Mouse (Mus musculus): Measurements from ENCODE around the gene Rsph9. TPM values are rescaled to one million over a fixed set of nuclear protein-coding genes. Genes with fewer than 3 reads are reported as not detected.

Gene Rsph9
- 30.2 and 32.9 TPM in 2 replicates for polyA plus RNA-seq (2012; rRNA removed)

GRCm38 (mm10) chr17:46143578-46144423 lies at the start of gene Rsph9:
Rsph9 (minus strand) TSS chr17:46144216.

GRCm38 (mm10) chr17:46160686-46161085 lies 16.7 kb upstream of the Rsph9 start, which contains the start of gene Gtpbp2:
Gtpbp2 (plus strand) TSS chr17:46161032.

DNA sequence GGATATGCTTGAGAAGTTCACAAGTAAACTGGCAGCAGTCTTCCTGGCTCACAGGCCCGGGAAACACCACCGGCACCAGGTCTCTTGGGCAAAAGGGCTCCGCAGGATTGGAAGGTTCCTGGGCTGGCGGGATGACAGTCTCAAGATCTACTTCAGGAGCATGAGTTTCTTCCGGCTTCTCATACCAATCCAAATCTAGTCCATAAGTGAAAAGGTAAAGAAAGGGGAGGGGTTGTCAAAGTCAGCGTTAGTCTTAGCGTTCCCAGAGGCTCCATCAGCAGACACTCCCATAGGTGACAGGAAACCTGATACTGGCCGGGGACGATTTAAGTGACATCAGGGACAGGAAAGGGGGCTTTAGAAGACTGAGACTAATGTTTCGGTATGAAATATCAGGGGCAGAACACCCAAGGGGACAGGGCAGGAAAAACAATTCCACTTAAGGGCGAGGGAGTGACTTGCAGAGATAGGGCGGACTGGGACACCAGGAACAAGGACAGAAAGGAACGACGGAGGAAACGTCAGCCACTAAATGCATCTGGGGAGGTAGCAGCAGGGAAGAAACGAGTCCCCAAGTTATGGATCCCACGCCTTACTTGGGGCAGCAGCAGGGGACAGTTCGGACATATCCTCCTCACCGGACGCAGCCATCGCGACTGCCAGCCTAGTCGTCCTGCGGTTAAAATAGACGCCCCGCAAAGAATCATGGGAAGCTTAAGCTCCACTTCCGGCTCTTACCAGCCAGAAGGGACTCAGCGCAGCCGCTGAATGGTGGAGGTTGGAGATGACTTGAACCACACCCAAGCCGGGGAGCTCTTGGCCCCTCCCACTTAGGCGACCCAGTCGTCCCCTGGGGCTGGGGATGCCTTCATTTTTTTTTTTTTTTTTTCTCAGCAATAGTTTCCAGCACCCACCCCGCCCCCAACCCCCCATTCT lies 9.1 kb upstream of the Rsph9 start, which contains the start of gene Mad2l1bp:
Mad2l1bp (minus strand) TSS at position 707 of the 936 bp plus-strand sequence.

DNA sequence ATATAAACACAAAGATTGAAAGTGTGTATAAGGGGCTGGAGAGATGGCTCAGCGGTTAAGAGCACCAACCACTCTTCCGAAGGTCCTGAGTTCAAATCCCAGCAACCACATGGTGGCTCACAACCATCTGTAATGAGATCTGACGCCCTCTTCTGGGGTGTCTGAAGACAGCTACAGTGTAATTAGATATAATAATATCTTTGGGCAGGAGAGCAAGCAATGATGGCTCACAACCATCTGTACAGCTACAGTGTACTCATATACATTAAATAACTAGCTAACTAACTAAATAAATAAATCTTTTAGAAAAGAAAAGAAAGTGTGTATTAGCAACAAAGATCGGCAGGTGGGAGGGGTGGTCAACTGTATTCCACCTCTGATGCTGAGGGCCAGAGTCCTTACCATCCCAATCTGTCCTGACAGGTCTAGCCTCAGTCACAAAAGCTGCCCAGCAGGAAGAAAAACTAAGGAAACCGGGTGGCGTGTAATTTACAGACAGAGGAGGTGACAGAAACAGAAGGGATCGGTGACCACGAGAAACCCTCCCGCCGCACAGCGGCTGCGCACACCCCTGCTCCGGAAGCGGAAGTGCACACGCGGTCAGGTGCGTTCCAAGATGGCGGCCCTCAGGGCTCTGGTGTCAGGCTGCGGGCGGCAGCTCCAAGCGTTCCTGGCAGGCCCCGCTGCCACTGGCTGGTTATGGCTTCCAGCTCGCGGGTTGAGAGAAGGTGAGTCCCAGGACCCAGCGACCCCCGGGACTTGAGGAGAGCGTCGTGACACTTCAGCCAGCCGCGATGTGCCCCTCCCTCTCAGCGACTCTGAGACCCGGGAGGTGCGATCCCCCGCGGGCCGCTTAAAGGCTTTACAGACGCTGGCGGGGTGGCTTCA lies 33.4 kb downstream of the Rsph9 start, which contains the start of gene Mrps18a:
Mrps18a (plus strand) TSS at position 585 of the 888 bp plus-strand sequence.

Other genes with a start within 250 kb of the Rsph9 start
- 346 and 364 TPM in 2 replicates for gene Vegfa, start 111.8 kb downstream of the Rsph9 start, polyA plus RNA-seq (2012; rRNA removed)
- gene Mrps18a, start 33.2 kb downstream of the Rsph9 start, polyA plus RNA-seq (2012; rRNA removed), result 38.1 and 43.1 TPM in 2 replicates
- gene Mad2l1bp, start 9.3 kb upstream of the Rsph9 start, polyA plus RNA-seq (2012; rRNA removed), result 12.6 and 18.3 TPM in 2 replicates
- gene Gtpbp2, start 16.8 kb upstream of the Rsph9 start, polyA plus RNA-seq (2012; rRNA removed), result 119 and 122 TPM in 2 replicates
- gene Polh, start 58.4 kb upstream of the Rsph9 start, polyA plus RNA-seq (2012; rRNA removed), result 6.9 and 7.8 TPM in 2 replicates
- 35.4 and 37.4 TPM in 2 replicates for gene Xpo5, start 58.6 kb upstream of the Rsph9 start, polyA plus RNA-seq (2012; rRNA removed)
- 70.9 and 83.1 TPM in 2 replicates for gene Polr1c, start 103.8 kb upstream of the Rsph9 start, polyA plus RNA-seq (2012; rRNA removed)
- 332 and 400 TPM in 2 replicates for gene Yipf3, start 103.9 kb upstream of the Rsph9 start, polyA plus RNA-seq (2012; rRNA removed)
- gene Lrrc73, start 109.3 kb upstream of the Rsph9 start, polyA plus RNA-seq (2012; rRNA removed), result 11.6 and 14.3 TPM in 2 replicates
- 95.7 and 100 TPM in 2 replicates for gene Tjap1, start 138.8 kb upstream of the Rsph9 start, polyA plus RNA-seq (2012; rRNA removed)
- 1.9 and 3.8 TPM in 2 replicates for gene Dlk2, start 153.2 kb upstream of the Rsph9 start, polyA plus RNA-seq (2012; rRNA removed)
- 27.7 and 35.5 TPM in 2 replicates for gene Abcc10, start 184.1 kb upstream of the Rsph9 start, polyA plus RNA-seq (2012; rRNA removed)
- gene Zfp318, start 239.5 kb upstream of the Rsph9 start, polyA plus RNA-seq (2012; rRNA removed), result 21.4 and 22.3 TPM in 2 replicates